In genomic region chr10:59380411-59380821, GRCm38 (mm10) we compare ENCODE assay signal across 14 mouse cellular contexts. TPM values are rescaled to one million over a fixed set of nuclear protein-coding genes. Genes with fewer than 3 reads are reported as not detected.
DNase-seq lines count a peak whose midpoint lies in the region; ATAC-seq and TF ChIP-seq lines count a peak whose summit lies in the region.
"Had no signal": no experiment of that assay in that cellular context is flagged by ENCODE, and none has a peak within 500 bp of the region (broad histone marks: within the 10 kb centered on the region; RNA-seq: fewer than 3 reads in every experiment).

No protein-coding gene starts in this region.

- no peaks in the 10 kb centered on the region for H3K27me3 ChIP-seq in embryonic facial prominence, embryonic 12.5 days
- H3K27me3 ChIP-seq in embryonic facial prominence, embryonic 10.5 days (replicated peaks; ENCODE audit: low read depth, poor library complexity, severe bottlenecking) = no peaks in the 10 kb centered on the region
- no peaks in the 10 kb centered on the region for H3K27me3 ChIP-seq in thymus, adult 2 months (ENCODE audit: control insufficient read depth, insufficient read depth, low read length)
- no peaks in the 10 kb centered on the region for H3K27me3 ChIP-seq in liver, embryonic 11.5 days (replicated peaks; ENCODE audit: control insufficient read depth, insufficient read depth, low read length)
- H3K27me3 ChIP-seq: hindbrain, embryonic 15.5 days had no signal

- TF ChIP-seq CTCF in thymus, adult 2 months (IDR thresholded peaks at IDR 0.05; ENCODE audit: borderline replicate concordance, control insufficient read depth, extremely low read depth, insufficient read depth, low read length, poor library complexity) = no peak

- DNase-seq in embryonic facial prominence, embryonic 10.5 days (ENCODE audit: low spot score) = no peak
- no peak for DNase-seq in thymus, adult 2 months
- no peak for DNase-seq in thymus, adult 18-20 months
- DNase-seq in liver, embryonic 11.5 days (ENCODE audit: low spot score) = no peak
- DNase-seq in testis, postnatal 10 days (ENCODE audit: low spot score) = no peak
- DNase-seq in adrenal gland, postnatal 36 days = no peak
- DNase-seq in left cerebral cortex, postnatal 10 days (ENCODE audit: extremely low spot score in 1 of 2, low spot score in 2 of 2) = no peak
- DNase-seq: kidney, postnatal 14 days; lung, postnatal 4 days; right cerebral cortex, postnatal 25 days; thymus, postnatal 14 days had no signal

- 53% methylated on average over 2 of the region's 2 CpGs for WGBS in embryonic facial prominence, embryonic 12.5 days
- 68% methylated on average over 2 of the region's 2 CpGs for WGBS in embryonic facial prominence, embryonic 10.5 days
- 71% methylated on average over 2 of the region's 2 CpGs for WGBS in thymus, adult 2 months
- WGBS in liver, embryonic 11.5 days = 49% methylated on average over 2 of the region's 2 CpGs

- 0 out of 2 replicates have a peak, but pooled peaks cover 5% of the 10 kb centered on the region for H3K36me3 ChIP-seq in embryonic facial prominence, embryonic 12.5 days
- H3K36me3 ChIP-seq in embryonic facial prominence, embryonic 10.5 days (replicated peaks) = peaks cover 17% of the 10 kb centered on the region
- no peaks in the 10 kb centered on the region for H3K36me3 ChIP-seq in thymus, adult 2 months (ENCODE audit: control insufficient read depth, insufficient read depth, low read length)
- no peaks in the 10 kb centered on the region for H3K36me3 ChIP-seq in liver, embryonic 11.5 days (ENCODE audit: control insufficient read depth, insufficient read depth, low read length)
- H3K36me3 ChIP-seq: hindbrain, embryonic 15.5 days had no signal

- no peak overlapping the region for H3K27ac ChIP-seq in embryonic facial prominence, embryonic 12.5 days
- no peak overlapping the region for H3K27ac ChIP-seq in embryonic facial prominence, embryonic 10.5 days (replicated peaks)
- peak overlapping the region; percentile 88 for H3K27ac ChIP-seq in thymus, adult 2 months (ENCODE audit: control insufficient read depth, insufficient read depth, low read length)
- H3K27ac ChIP-seq in liver, embryonic 11.5 days (ENCODE audit: low read depth, low read length) = no peak overlapping the region; the same call in 1 of the 2 replicates
- H3K27ac ChIP-seq: hindbrain, embryonic 15.5 days had no signal

- 0 out of 2 replicates have a peak, but pooled peaks cover 3% of the 10 kb centered on the region for H3K9me3 ChIP-seq in embryonic facial prominence, embryonic 12.5 days
- no peaks in the 10 kb centered on the region for H3K9me3 ChIP-seq in embryonic facial prominence, embryonic 10.5 days
- H3K9me3 ChIP-seq in liver, embryonic 11.5 days (ENCODE audit: control insufficient read depth, low read length) = no peaks in the 10 kb centered on the region
- H3K9me3 ChIP-seq: hindbrain, embryonic 15.5 days had no signal

- H3K4me3 ChIP-seq in embryonic facial prominence, embryonic 12.5 days = no peak overlapping the region
- H3K4me3 ChIP-seq in embryonic facial prominence, embryonic 10.5 days = no peak overlapping the region
- no peak overlapping the region for H3K4me3 ChIP-seq in thymus, adult 2 months (ENCODE audit: control insufficient read depth, insufficient read depth, low read length)
- no peak overlapping the region for H3K4me3 ChIP-seq in liver, embryonic 11.5 days (ENCODE audit: low read depth, low read length)
- H3K4me3 ChIP-seq: hindbrain, embryonic 15.5 days; myocyte had no signal

- ATAC-seq in embryonic facial prominence, embryonic 12.5 days (ENCODE audit: insufficient number of reproducible peaks, insufficient read depth, low FRiP score, low TSS enrichment) = 0 out of 2 replicates have a peak, but pooled peaks have one; percentile 56
- peak; percentile 68 for ATAC-seq in liver, embryonic 11.5 days (replicated peaks; ENCODE audit: low FRiP score)

- H3K9ac ChIP-seq in embryonic facial prominence, embryonic 12.5 days = no peak overlapping the region
- no peak overlapping the region; the same call in 1 of the 2 replicates for H3K9ac ChIP-seq in liver, embryonic 11.5 days (ENCODE audit: low read depth, low read length)
- H3K9ac ChIP-seq: hindbrain, embryonic 15.5 days had no signal

- no peak for TF ChIP-seq POLR2A in thymus, adult 2 months (IDR thresholded peaks at IDR 0.05; ENCODE audit: control insufficient read depth, extremely low read depth, insufficient read depth, low read length, poor library complexity)

- intact Hi-C loops in left cerebral cortex, postnatal 10 days (cut with DNase I) = no loop called here

- no peaks in the 10 kb centered on the region for H3K4me1 ChIP-seq in embryonic facial prominence, embryonic 12.5 days
- no peaks in the 10 kb centered on the region; the same call in 1 of the 2 replicates for H3K4me1 ChIP-seq in embryonic facial prominence, embryonic 10.5 days
- peaks cover 13% of the 10 kb centered on the region for H3K4me1 ChIP-seq in thymus, adult 2 months (replicated peaks; ENCODE audit: control insufficient read depth, insufficient read depth, low read length)
- H3K4me1 ChIP-seq in liver, embryonic 11.5 days (replicated peaks; ENCODE audit: control insufficient read depth, insufficient read depth, low read length) = peaks cover 10% of the 10 kb centered on the region; the same call in 1 of the 2 replicates
- H3K4me1 ChIP-seq: hindbrain, embryonic 15.5 days had no signal

- H3K4me2 ChIP-seq in embryonic facial prominence, embryonic 12.5 days (replicated peaks) = no peak overlapping the region
- peak overlapping the region; percentile 8; the same call in 1 of the 2 replicates for H3K4me2 ChIP-seq in liver, embryonic 11.5 days
- H3K4me2 ChIP-seq: hindbrain, embryonic 15.5 days had no signal

RNA-seq across cellular contexts. Expression of gene Gm10273, which starts 15.0 kb away (rescaled TPM):
- polyA plus RNA-seq in embryonic facial prominence, embryonic 12.5 days (2016; fragmentation: Nextera tagmentation; extraction: Ambion mirVana) = 4.1 and 4.3 TPM in 2 replicates
- 6.0 and 12.1 TPM in 2 replicates for polyA plus RNA-seq in embryonic facial prominence, embryonic 10.5 days (2016; fragmentation: Nextera tagmentation; extraction: Ambion mirVana)
- 9.7 and 11.5 TPM in 2 replicates for polyA plus RNA-seq in thymus, adult 2 months (2012; rRNA removed)
- 9.2 and 10.1 TPM in 2 replicates for polyA plus RNA-seq in liver, embryonic 11.5 days (2014; fragmentation: Nextera tagmentation; extraction: Ambion mirVana)
- total RNA-seq in adrenal gland, postnatal 36 days (2021) = 10 to 100 TPM; 75.5 to 75.7 TPM
- total RNA-seq in left cerebral cortex, postnatal 10 days (2021) = 10 to 100 TPM; 43.2 to 57.6 TPM

RNA-seq across cellular contexts. Expression of gene Pla2g12b, which starts 23.0 kb away (rescaled TPM):
- not detected in 2 replicates for polyA plus RNA-seq in embryonic facial prominence, embryonic 12.5 days (2016; fragmentation: Nextera tagmentation; extraction: Ambion mirVana)
- not detected in 2 replicates for polyA plus RNA-seq in embryonic facial prominence, embryonic 10.5 days (2016; fragmentation: Nextera tagmentation; extraction: Ambion mirVana)
- polyA plus RNA-seq in thymus, adult 2 months (2012; rRNA removed) = 0.23 TPM in 1 of 2 replicates, not detected in the other
- 45.7 and 46.7 TPM in 2 replicates for polyA plus RNA-seq in liver, embryonic 11.5 days (2014; fragmentation: Nextera tagmentation; extraction: Ambion mirVana)
- total RNA-seq in adrenal gland, postnatal 36 days (2021) = not detected
- not detected for total RNA-seq in left cerebral cortex, postnatal 10 days (2021)
- polyA plus RNA-seq: hindbrain, embryonic 15.5 days; myocyte had no signal

RNA-seq across cellular contexts. Expression of gene P4ha1, which starts 57.3 kb away (rescaled TPM):
- polyA plus RNA-seq in embryonic facial prominence, embryonic 12.5 days (2016; fragmentation: Nextera tagmentation; extraction: Ambion mirVana) = 61.2 and 62.5 TPM in 2 replicates
- polyA plus RNA-seq in embryonic facial prominence, embryonic 10.5 days (2016; fragmentation: Nextera tagmentation; extraction: Ambion mirVana) = 49.3 and 55.7 TPM in 2 replicates
- 10.6 and 11.0 TPM in 2 replicates for polyA plus RNA-seq in thymus, adult 2 months (2012; rRNA removed)
- polyA plus RNA-seq in liver, embryonic 11.5 days (2014; fragmentation: Nextera tagmentation; extraction: Ambion mirVana) = 60.6 and 61.1 TPM in 2 replicates
- 10 to 100 TPM; 31.1 to 73.6 TPM for total RNA-seq in adrenal gland, postnatal 36 days (2021)
- total RNA-seq in left cerebral cortex, postnatal 10 days (2021) = 10 to 100 TPM; 27.6 to 29.7 TPM

Comparison
In these comparisons a context has a peak if more than half of its experiments do, and no peak if none do; other contexts are left out.
1. RNA of gene Pla2g12b, which starts 23.0 kb away (polyA plus RNA-seq): 45.7 to 46.7 TPM in liver, embryonic 11.5 days; not detected in embryonic facial prominence, embryonic 12.5 days, not detected in embryonic facial prominence, embryonic 10.5 days and 0.23 TPM in thymus, adult 2 months; every median in the first group is over 10 times any median in the second.